Mouse (Mus musculus): ENCODE measurements at regions not wholly inside any gene's neighbourhood (a gene's known extent, or its start where the extent isn't known, plus 50 kb on each side); places are given as distances from the start of the nearest gene placed in this dataset.

- peak; percentile 53 for DNase-seq
These were observed 60.5 kb upstream of the Cdon start for GRCm38 (mm10) chr9:35360139-35361100.

GRCm38 (mm10) chr9:35361432-35361831 lies 59.5 kb upstream of the Cdon start:
- DNase-seq = no peak

- peak; percentile 51 for DNase-seq
These were observed 58.7 kb upstream of the Cdon start for GRCm38 (mm10) chr9:35362276-35362675.

GRCm38 (mm10) chr9:35363079-35363478 lies 57.8 kb upstream of the Cdon start:
- DNase-seq = no peak

GRCm38 (mm10) chr9:35363936-35364335 lies 57.0 kb upstream of the Cdon start:
- DNase-seq = no peak

- no peak for DNase-seq
These were observed 55.0 kb upstream of the Cdon start for GRCm38 (mm10) chr9:35365975-35366374.

- no peak for DNase-seq
These were observed 51.9 kb upstream of the Cdon start for GRCm38 (mm10) chr9:35369063-35369462.

DNA sequence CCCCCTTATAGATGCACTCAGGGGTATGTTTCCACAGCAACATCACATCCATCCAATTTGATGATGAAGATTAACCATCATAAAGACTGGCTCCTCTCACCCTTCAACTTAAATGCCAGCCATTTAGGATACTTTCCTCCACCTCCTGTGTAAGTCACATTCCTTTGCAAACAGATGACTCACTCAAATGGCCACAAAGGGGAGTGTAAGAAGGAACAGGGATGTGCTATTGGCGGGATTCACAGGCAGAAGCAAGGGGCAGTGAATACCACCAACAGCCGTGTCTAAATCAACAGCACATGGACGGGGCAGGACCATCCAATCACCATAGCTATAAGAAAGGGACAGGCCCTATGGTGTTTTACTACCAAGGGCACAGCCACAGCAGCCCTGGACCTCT lies 50.9 kb upstream of the Cdon start:
- DNase-seq = no peak

GRCm38 (mm10) chr9:35370895-35371294 lies 50.0 kb upstream of the Cdon start:
- no peak for DNase-seq
